Mouse (Mus musculus) kidney, postnatal 36 days (tissue): ENCODE data around the gene Arl6ip1.
"Not testable (repeated sequence)": the region's sequence is repeated elsewhere in the genome, so short reads cannot be mapped to it uniquely, and the experiment has no call there.

Experiments used
- DNase-seq, 2 experiments: peaks; one replicate each; pipeline ENCODE4 v3.0.0; 2021 to 2022; ENCODE audit warnings: mixed read lengths in 2 of 2

Arl6ip1 gene

GRCm38 (mm10) chr7:118129430-118130041 lies at the start of gene Arl6ip1:
Gene Arl6ip1, minus strand, starts transcription at chr7:118129662.
- DNase-seq: peak; percentile 96 to 99

GRCm38 (mm10) chr7:118175821-118176355 lies 46.4 kb upstream of the Arl6ip1 start:
- peak in 1 of 2 experiments; percentile 4 for DNase-seq

GRCm38 (mm10) chr7:118170125-118170524 lies 40.7 kb upstream of the Arl6ip1 start:
- not testable (repeated sequence) for DNase-seq

DNA sequence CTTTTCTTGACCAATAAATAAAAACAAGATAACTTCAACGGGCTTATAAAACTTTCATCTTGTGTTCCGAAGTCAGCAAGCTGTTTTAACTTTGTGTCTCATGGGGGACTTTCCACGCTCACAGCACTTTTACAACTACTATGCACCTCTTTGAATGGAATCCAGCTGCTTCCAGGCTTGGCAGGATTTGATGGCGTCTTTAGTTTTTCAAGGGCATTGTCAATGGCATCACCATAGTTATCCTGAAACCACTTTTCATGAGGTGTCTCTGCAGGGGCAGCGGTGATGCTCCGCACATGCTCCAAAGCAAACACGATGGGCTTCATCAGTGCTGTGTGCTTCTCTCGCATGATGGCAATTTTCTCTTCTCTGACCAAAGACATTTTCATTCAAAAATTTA lies 33.5 kb upstream of the Arl6ip1 start:
- no peak for DNase-seq

DNA sequence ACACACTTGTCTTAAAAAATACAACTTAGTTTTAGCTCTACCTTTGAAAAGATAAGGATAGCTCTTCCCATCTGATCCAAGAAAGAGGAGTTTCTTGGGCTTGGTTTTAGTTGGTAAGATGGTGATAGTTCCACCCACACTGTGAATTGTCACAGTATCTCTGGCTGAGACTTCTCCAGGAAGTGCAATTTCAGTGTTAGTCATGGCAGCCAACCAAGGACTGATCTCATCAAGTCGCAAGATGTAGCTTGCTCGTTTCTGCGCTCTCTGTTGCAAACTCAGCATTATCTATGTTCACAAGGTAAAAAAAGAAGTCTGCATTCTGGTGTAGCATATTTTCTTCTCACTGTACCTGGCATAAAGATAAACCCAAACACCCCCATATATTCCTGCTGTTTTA lies 30.7 kb upstream of the Arl6ip1 start:
- no peak for DNase-seq

DNA sequence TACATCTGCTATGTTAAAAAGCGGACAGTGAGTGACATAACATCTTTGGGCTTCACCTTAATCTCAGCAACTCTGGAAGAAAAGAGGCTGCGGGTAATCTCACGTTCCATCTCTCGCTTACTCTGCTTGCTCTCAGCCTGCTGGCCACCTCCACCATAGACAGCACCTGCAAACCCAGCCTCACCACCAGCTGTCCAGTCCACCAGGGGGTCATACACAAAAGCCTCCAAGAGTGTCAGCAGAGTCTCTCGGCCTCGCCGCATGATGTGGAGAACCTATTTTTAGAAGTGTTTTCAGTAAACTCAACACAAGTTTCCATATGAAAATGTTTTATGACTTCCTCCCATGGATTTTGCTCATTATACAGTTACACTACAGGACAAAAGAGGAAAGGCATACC lies 27.0 kb upstream of the Arl6ip1 start:
- DNase-seq: no peak

- no peak for DNase-seq
Measured at GRCm38 (mm10) chr7:118154150-118154549, 24.7 kb upstream of the Arl6ip1 start.

DNA sequence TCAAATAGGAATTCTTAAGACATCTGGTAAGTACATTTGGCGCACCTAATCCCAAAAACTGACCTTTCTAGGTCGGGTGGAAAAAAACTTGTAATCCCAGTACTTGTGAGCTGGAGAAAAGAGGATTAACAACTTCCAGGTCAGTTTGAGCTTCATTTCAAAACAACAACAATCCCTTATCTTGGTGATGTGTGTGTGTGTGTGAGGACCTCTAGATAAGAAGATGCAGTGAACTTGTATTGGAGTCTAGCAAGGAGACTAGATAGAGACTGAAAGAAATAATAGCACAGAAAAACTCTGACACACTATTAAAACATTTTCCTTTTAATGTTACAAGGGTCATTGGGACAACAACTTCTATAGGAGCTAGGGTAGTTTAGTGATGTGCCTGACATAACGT lies 14.1 kb upstream of the Arl6ip1 start:
- no peak for DNase-seq

DNA sequence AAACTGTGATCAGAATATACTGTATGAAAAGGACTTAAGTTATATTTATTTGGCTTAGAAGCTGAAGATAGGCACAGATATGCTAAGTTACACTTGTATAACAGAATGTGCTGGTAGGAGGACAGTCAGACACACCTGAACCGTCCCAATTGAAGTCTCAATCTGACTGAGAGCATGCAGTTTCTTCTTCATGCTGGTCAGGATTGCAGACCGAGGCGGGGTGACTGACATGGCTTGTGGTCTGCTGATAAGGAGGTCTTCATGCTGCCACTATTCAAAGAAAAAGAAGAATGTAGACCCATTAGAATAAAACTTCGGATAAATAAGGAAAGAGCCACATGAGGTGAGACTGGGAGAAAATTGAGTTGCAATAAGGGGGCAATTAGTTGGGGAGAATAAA lies 13.7 kb upstream of the Arl6ip1 start:
- DNase-seq: no peak

DNA sequence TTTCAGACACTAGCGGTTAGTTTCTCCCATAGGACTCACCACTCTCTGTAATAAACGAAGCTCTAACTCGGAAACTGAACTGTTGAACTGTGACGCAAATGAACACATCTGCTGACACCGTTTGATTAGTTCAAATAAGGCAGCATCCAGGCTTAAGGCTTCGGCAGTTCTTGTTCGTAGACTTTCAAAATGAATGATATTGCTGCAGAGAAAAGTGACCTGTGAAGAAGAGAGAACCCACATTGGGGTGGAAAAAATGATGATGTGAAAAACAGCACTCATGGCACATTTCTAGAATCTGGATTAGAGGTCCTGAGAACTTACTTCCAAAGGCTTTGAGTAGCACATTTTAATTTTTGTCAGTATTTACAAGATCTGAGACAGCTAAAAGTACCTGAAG lies 11.8 kb upstream of the Arl6ip1 start:
- DNase-seq: no peak

DNA sequence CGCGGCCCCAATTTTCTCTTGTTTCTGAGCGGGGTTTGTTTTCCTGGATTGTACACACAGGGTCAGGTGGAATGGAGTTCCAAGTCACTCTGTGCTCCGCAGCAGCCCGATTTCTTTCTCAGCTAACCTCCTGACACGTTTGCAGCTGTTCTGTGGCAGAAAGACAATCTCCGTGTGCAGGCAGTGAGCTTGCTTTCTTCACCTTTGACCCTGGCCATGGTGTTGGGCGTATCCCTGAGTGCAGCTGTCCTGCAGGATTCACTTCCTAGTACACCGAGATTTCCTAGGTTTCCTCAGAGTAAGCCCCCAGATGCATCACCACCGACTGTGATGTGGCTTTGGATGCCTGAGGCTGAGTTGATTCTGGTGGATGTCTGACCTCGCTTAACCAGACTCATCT lies 5.7 kb upstream of the Arl6ip1 start:
- DNase-seq: no peak

- peak; percentile 58 to 74 for DNase-seq
Measured at GRCm38 (mm10) chr7:118128925-118129429, 485 bp downstream of the Arl6ip1 start.

- no peak for DNase-seq
Measured at GRCm38 (mm10) chr7:118126219-118126875, 3.1 kb downstream of the Arl6ip1 start.

DNA sequence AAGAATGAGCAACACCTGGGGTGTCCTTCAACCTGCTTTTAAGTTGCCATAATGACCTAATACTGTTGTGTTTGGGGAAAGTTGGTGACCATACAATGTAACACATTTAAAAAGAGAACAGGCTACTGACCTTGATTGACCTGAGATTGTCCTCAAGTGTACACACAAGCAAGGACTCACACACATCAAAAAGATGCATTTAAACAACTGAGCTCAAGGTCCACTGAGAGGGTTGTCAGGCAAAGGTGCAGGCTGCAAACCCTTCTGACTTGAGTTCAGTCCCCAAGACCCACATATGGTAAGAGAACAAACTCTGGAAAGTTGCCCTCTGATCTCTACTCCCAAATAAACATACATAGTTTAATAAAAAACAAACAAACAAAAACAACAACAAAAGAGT lies 3.7 kb downstream of the Arl6ip1 start:
- no peak for DNase-seq

GRCm38 (mm10) chr7:118123512-118124411 lies 5.7 kb downstream of the Arl6ip1 start:
- no peak for DNase-seq

DNA sequence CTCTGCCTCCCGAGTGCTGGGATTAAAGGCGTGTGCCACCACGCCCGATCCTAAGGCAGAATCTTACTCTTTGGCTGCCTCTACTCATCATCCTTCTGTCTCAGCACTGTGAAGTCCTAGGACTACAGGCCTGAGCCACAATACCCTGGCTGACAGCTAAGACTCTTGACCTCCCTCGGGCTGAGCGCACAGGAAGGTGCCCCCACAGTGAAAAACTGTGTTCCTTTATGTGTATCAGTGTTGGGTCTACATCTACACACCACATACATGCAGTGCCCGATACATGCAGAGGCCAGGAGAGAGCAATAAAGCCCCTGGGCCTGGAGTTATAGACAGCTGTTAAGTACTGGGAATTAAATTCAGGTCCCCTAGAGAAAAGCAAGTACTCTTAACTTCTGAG lies 7.2 kb downstream of the Arl6ip1 start:
- no peak for DNase-seq

- no peak for DNase-seq
Measured at GRCm38 (mm10) chr7:118120654-118121053, 8.8 kb downstream of the Arl6ip1 start.

GRCm38 (mm10) chr7:118119946-118120345 lies 9.5 kb downstream of the Arl6ip1 start:
- peak in 1 of 2 experiments; percentile 50 for DNase-seq

- peak; percentile 53 to 63 for DNase-seq
Measured at GRCm38 (mm10) chr7:118119142-118119541, 10.3 kb downstream of the Arl6ip1 start.

GRCm38 (mm10) chr7:118118426-118118825 lies 11.0 kb downstream of the Arl6ip1 start:
- DNase-seq: no peak

DNA sequence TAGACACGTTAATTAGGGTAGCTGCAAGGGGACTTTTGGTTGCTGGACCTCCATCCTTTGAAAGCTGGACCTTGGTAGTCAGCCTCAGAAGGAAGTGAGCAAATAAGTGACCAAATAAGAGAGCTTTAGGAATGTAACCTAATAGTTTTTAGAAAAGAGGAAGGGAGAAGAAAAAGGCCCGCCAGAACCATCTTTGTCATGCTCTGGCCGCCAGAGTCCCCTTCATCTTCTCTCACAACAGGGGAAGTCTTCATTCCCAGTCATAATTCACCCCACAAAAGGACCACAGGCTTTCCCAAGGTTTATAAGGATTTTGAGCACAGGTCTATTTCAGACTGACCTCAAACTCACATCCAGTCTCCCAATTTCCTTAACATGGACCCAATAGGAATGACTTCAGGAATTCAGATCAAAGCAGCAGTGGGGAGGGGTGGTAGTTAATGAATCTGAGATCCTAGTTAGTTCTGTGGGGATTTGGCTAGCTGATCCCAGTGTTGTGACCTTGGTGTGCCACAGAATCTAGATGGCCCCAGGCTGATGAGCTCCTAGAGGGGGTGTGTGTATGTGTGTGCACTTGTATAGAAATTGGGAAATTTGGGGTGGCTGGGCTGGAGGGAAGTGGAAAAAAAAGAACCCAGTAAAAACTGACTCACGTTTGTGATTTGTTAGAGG lies 11.8 kb downstream of the Arl6ip1 start:
- DNase-seq: peak; percentile 45 to 52

DNA sequence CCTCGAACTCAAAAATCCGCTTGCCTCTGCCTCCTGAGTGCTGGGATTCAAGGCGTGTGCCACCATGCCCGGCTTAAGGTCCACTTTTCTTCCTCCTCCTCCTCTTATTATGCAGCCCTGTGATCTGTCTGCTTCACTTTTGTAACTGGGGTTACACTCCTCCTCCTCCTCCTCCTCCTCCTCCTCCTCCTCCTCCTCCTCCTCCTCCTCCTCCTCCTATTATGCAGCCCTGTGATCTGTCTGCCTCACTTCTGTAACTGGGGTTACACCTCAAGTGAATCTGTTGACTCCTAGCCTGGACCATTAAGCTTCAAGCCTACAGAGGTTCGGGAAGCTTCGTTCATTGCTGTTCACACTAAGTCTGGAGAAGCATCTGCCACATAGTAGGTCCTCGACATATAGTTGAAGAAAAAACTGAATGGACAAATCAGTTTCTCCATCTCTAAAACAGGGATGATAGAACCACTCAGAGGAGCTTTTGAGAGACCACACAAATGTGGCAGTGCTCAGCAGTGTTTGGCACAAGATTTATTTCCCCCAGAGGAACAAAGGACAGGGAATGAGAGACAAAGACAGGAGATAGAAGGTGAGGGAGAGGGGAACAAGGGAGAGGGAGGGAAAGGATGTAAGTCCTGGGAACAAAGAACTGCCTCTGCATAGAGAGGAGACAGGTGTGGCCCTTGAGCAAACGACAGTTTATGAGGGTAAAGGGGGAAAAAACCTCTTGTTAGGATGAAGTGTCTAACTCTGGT lies 12.5 kb downstream of the Arl6ip1 start:
- DNase-seq: no peak
